Mouse (Mus musculus): Measurements from ENCODE around the gene Slc50a1. TPM values are rescaled to one million over a fixed set of nuclear protein-coding genes. Genes with fewer than 3 reads are reported as not detected.
A peak's percentile ranks its signal among the peaks of the same experiment; 100 is the strongest.

The Slc50a1 gene
- polyA plus RNA-seq, 1 experiment from 2014 or later = 37.5 TPM

DNA sequence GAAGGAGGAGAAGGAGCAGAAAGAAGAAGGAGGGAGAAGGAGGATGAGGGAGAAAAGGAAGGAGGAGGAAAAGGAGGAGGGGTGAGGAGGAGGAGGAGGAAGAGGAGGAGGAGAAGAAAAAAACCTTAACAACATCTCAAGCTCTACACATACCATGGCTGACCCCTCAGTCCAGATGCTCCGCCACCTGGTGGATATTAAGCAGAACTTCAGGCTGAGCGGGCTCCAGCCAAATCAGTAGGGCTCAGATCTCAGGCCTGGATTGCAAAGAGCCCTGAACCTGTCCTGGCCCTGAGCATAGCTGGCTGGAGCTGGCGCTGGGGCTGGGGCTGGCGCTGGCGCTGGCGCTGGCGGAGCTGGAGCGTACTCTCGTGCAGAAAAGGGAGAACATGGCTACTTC is 37.7 kb upstream of the Slc50a1 start:
- Histone ChIP-seq H3K36me3 (replicated peaks) (no peaks in the 10 kb centered on the region), H3K4me3 (no peak overlapping the region), H3K4me1 (0 out of 2 replicates have a peak, but pooled peaks cover 2% of the 10 kb centered on the region), H3K9ac (no peak overlapping the region), H3K27me3 (replicated peaks) (no peaks in the 10 kb centered on the region), H3K9me3 (no peaks in the 10 kb centered on the region), H3K4me2 (no peak overlapping the region), H3K27ac (no peak overlapping the region)
- ATAC-seq (replicated peaks) = peak; percentile 85
- WGBS = 2% methylated on average over 9 of the region's 9 CpGs

DNA sequence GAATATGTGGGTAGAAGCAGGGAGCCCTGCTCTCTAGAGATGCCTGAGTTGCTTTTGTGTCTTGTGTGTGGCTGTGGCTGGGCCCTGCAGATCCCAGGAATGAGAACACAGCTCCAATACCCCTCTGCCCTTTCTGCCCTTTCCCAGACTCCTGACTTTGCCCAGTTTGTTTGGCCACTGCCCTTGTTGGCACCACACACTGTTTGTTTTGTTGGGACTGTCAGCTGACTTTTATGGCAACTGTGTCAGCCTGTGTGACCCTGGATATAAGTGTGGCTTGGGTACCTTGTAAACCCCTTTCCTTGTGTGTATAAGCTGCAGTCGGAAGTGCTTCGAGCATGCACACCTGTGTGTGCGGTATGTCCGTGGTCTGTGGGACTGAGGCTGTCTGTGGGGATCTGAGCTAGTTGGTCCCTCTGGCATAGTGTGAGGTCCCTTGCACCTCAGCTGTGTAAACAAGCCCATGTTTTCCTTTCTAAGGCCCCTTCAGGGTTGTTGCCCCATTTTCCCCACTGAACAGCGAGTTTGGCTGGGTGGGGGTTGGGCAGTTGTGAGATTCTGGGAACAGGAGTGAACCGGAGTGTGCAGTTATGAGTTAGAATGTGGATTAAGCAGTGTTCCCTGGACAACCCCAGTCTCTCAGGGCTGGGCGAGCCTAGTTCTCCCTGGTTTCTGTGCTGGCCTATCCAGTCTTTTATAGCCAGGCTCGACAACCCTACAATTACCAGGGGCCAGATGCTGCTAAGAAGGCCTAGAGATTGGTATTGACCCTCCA is 35.4 kb upstream of the Slc50a1 start:
- no peak overlapping the region for H3K27ac ChIP-seq
- no peak overlapping the region for H3K4me2 ChIP-seq
- no peaks in the 10 kb centered on the region for H3K36me3 ChIP-seq (replicated peaks)
- H3K9ac ChIP-seq = no peak overlapping the region
- 0 out of 2 replicates have a peak, but pooled peaks cover 2% of the 10 kb centered on the region for H3K4me1 ChIP-seq
- no peaks in the 10 kb centered on the region for H3K9me3 ChIP-seq
- WGBS = 81% methylated on average over 8 of the region's 8 CpGs
- H3K27me3 ChIP-seq (replicated peaks) = no peaks in the 10 kb centered on the region
- no peak overlapping the region for H3K4me3 ChIP-seq
- no peak for ATAC-seq (replicated peaks)

DNA sequence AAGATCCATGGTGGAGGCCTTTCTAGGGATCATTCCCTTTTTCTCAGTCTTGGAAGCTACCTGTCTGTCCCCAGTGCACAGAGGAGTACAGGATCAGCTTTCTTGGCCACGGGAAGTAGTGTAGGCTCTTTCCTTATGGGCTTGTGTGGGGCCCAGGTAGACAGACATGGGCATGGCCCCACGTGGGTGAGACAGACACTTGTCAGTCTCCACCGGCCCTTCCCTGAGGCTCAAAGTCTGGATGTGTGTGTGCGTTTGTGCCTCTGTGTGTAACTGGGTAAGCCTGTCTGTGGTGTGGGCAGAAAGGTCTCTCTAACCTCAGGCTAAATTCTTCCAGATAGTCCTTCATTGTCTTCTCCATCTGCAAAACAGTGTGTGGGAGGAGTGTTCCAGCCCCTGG is 34.7 kb upstream of the Slc50a1 start:
- 77% methylated on average over 4 of the region's 4 CpGs for WGBS
- peaks cover 4% of the 10 kb centered on the region; the same call in 1 of the 2 replicates for H3K27me3 ChIP-seq (replicated peaks)
- no peak for ATAC-seq (replicated peaks)
- H3K27ac ChIP-seq = no peak overlapping the region
- H3K9ac ChIP-seq = no peak overlapping the region
- H3K4me3 ChIP-seq = no peak overlapping the region
- H3K9me3 ChIP-seq = no peaks in the 10 kb centered on the region
- H3K4me2 ChIP-seq = no peak overlapping the region
- H3K4me1 ChIP-seq = 0 out of 2 replicates have a peak, but pooled peaks cover 2% of the 10 kb centered on the region
- H3K36me3 ChIP-seq (replicated peaks) = no peaks in the 10 kb centered on the region

DNA sequence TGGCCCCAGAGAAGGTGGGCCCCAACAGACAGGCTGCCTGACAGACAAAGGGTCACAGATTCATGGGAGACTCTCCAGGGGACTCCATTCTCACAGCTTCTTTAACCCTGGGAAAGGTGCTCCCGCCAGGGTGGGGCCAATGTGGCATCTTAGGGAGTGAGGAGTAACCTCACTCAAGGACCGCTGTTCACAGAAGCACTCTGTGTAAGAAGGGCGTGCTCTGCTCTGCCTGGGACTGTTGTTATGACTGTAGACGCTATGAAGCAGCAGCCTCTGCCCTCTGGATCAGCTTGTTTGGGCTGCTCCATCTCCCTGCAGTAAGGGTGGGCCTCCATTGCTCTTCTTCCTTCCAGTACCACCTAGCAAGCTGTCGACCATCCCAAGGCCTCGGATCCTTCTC is 34.1 kb upstream of the Slc50a1 start:
- no peak overlapping the region for H3K4me2 ChIP-seq
- WGBS = 68% methylated on average over 6 of the region's 6 CpGs
- peaks cover 5% of the 10 kb centered on the region; the same call in 1 of the 2 replicates for H3K4me1 ChIP-seq
- no peak overlapping the region for H3K9ac ChIP-seq
- H3K9me3 ChIP-seq = no peaks in the 10 kb centered on the region
- no peak overlapping the region for H3K27ac ChIP-seq
- H3K27me3 ChIP-seq (replicated peaks) = peaks cover 4% of the 10 kb centered on the region; the same call in 1 of the 2 replicates
- no peaks in the 10 kb centered on the region for H3K36me3 ChIP-seq (replicated peaks)
- ATAC-seq (replicated peaks) = no peak
- H3K4me3 ChIP-seq = no peak overlapping the region

- 74% methylated on average over 2 of the region's 2 CpGs for WGBS
- H3K9me3 ChIP-seq = no peaks in the 10 kb centered on the region
- peaks cover 4% of the 10 kb centered on the region; the same call in 1 of the 2 replicates for H3K4me1 ChIP-seq
- no peak overlapping the region for H3K4me3 ChIP-seq
- H3K36me3 ChIP-seq (replicated peaks) = no peaks in the 10 kb centered on the region
- no peak overlapping the region for H3K4me2 ChIP-seq
- no peak overlapping the region for H3K27ac ChIP-seq
- H3K9ac ChIP-seq = no peak overlapping the region
- peaks cover 4% of the 10 kb centered on the region; the same call in 1 of the 2 replicates for H3K27me3 ChIP-seq (replicated peaks)
- no peak for ATAC-seq (replicated peaks)
Measured at GRCm38 (mm10) chr3:89300514-89300913, 30.1 kb upstream of the Slc50a1 start.

- no peak overlapping the region for H3K27ac ChIP-seq
- 52% methylated on average over 1 of the region's 1 CpGs for whole genome bisulfite sequencing
- peaks cover 4% of the 10 kb centered on the region; the same call in 1 of the 2 replicates for H3K4me1 ChIP-seq
- no peak overlapping the region for H3K4me3 ChIP-seq
- peaks cover 4% of the 10 kb centered on the region; the same call in 1 of the 2 replicates for H3K27me3 ChIP-seq (replicated peaks)
- no peaks in the 10 kb centered on the region for H3K36me3 ChIP-seq (replicated peaks)
- ATAC-seq (replicated peaks) = no peak
- H3K9me3 ChIP-seq = no peaks in the 10 kb centered on the region
- H3K9ac ChIP-seq = no peak overlapping the region
- 0 out of 2 replicates have a peak overlapping the region, but pooled peaks have one; percentile 39 for H3K4me2 ChIP-seq
Measured at GRCm38 (mm10) chr3:89300071-89300470, 29.7 kb upstream of the Slc50a1 start.

DNA sequence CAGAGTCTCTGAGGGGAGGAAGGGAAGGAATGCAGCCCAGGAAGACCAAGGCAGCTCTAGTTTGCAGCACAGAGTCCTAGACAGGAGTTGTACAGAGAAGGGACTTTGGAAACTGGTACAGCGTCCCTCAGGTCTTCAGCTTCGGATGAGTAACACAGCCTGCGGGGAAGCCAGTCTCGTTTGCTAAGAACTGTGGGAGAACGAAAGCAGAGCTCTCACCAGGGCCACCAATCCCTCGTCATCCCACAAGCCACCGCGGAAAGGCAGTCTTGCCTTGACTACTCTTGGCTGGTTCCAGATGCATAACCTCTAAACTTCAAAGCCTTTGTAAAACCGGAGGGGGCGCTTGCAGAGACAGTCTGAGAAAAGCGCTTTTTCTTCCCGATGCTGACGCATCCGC is 29.1 kb upstream of the Slc50a1 start:
- Histone ChIP-seq H3K4me2 (peak overlapping the region; percentile 39), H3K27ac (no peak overlapping the region), H3K27me3 (replicated peaks) (peaks cover 4% of the 10 kb centered on the region; the same call in 1 of the 2 replicates), H3K36me3 (replicated peaks) (no peaks in the 10 kb centered on the region), H3K4me1 (peaks cover 4% of the 10 kb centered on the region; the same call in 1 of the 2 replicates), H3K9me3 (no peaks in the 10 kb centered on the region), H3K9ac (no peak overlapping the region), H3K4me3 (0 out of 2 replicates have a peak overlapping the region, but pooled peaks have one; percentile 2)
- ATAC-seq (replicated peaks) = no peak
- 4% methylated on average over 14 of the region's 14 CpGs for WGBS

DNA sequence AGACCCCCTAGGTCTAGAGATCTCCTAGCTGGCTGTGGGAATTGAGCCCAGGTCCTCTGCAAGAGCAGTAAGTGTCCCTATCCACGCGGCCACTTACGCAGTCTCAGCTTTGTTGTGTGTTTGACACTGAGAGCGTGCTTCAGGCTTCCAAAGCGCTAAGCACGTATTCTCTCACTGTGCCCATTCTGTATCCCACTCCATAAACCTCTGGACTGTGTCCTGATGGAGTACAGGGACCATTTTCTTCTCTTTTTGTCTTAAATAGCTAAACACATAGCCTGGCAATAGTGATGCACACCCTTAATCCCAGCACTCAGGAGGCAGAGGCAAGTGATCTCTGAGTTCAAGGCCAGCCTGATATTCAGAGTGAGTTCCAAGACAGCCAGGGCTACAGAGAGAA is 28.5 kb upstream of the Slc50a1 start:
- no peak overlapping the region for H3K9ac ChIP-seq
- no peak overlapping the region for H3K4me2 ChIP-seq
- no peak for ATAC-seq (replicated peaks)
- peaks cover 4% of the 10 kb centered on the region; the same call in 1 of the 2 replicates for H3K4me1 ChIP-seq
- H3K4me3 ChIP-seq = no peak overlapping the region
- no peaks in the 10 kb centered on the region for H3K36me3 ChIP-seq (replicated peaks)
- no peaks in the 10 kb centered on the region for H3K9me3 ChIP-seq
- peaks cover 4% of the 10 kb centered on the region; the same call in 1 of the 2 replicates for H3K27me3 ChIP-seq (replicated peaks)
- no peak overlapping the region for H3K27ac ChIP-seq
- WGBS = 84% methylated on average over 6 of the region's 6 CpGs

GRCm38 (mm10) chr3:89296761-89297396 is 26.5 kb upstream of the Slc50a1 start:
- Histone ChIP-seq H3K36me3 (replicated peaks) (no peaks in the 10 kb centered on the region), H3K27ac (no peak overlapping the region), H3K9ac (no peak overlapping the region), H3K4me2 (no peak overlapping the region), H3K4me3 (no peak overlapping the region), H3K4me1 (peaks cover 4% of the 10 kb centered on the region; the same call in 1 of the 2 replicates), H3K27me3 (replicated peaks) (peaks cover 4% of the 10 kb centered on the region; the same call in 1 of the 2 replicates), H3K9me3 (no peaks in the 10 kb centered on the region)
- 77% methylated on average over 11 of the region's 11 CpGs for WGBS
- no peak for ATAC-seq (replicated peaks)

DNA sequence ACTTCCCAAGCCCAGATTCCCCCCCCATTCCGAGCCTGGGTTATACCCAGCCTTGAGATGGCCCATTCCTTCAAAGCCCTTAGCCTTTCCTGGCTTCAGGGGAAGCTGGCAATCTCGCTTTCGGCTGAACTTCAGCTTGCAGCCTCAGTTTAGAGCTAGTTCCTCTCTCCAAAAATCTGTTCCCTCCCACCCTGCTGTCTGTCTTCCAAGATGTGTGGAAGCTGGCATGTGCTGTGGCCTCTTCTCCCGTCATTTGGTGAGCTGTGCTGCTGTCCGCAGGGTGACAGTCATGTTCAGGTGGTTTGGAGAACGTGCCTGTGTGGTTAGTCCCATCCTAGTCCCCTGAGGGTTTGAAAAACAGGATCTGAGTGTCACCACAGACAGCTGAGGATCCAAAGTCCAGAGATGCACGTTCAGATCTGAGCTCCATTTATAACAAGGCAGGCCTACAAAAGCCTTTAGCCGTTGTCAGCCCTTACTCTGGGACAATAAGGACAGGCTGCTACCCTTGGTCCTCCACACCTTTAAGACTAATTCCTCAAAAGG is 25.4 kb upstream of the Slc50a1 start:
- Histone ChIP-seq H3K4me1 (peaks cover 4% of the 10 kb centered on the region; the same call in 1 of the 2 replicates), H3K27ac (no peak overlapping the region), H3K27me3 (replicated peaks) (peaks cover 4% of the 10 kb centered on the region; the same call in 1 of the 2 replicates), H3K36me3 (replicated peaks) (no peaks in the 10 kb centered on the region), H3K4me3 (no peak overlapping the region), H3K9ac (no peak overlapping the region), H3K4me2 (no peak overlapping the region), H3K9me3 (no peaks in the 10 kb centered on the region)
- WGBS = 85% methylated on average over 8 of the region's 8 CpGs
- ATAC-seq (replicated peaks) = no peak

- Histone ChIP-seq H3K9ac (no peak overlapping the region), H3K9me3 (no peaks in the 10 kb centered on the region), H3K4me3 (no peak overlapping the region), H3K27ac (no peak overlapping the region), H3K36me3 (replicated peaks) (no peaks in the 10 kb centered on the region), H3K4me1 (no peaks in the 10 kb centered on the region), H3K27me3 (replicated peaks) (no peaks in the 10 kb centered on the region), H3K4me2 (no peak overlapping the region)
- ATAC-seq (replicated peaks) = no peak
- 82% methylated on average over 5 of the region's 5 CpGs for WGBS
Measured at GRCm38 (mm10) chr3:89294195-89294594, 23.8 kb upstream of the Slc50a1 start.

DNA sequence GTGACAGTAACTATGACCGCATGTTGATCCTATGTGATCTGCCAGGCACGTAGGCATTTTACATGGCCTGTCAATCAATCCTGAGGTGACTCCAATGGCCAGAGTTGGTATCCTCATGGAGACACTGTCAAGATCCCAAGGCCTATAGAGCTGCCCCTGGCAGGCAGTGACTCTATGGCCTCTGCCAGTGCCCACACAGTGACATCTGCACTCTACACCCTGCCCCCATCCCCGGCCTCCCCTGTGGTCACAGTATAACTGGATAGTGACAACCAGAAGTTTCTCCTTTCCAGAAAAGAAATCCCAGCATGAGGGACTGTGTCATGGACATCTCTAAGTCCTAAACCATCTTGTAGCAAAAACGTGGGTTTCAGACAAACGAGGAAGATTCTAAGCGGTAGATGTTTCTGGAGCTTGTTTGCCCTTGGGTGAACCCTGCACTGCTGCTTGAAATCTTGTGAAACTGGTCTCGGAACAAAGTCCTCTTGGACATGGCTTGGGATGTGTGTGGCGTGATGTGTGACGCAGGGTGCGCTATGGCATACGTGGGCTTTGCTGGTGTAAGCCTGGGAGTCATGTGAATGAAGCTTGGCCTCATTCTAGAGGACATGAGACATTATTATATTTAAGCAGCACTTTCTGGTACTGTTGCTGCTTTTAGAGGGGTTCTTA is 23.0 kb upstream of the Slc50a1 start:
- no peak overlapping the region for H3K4me2 ChIP-seq
- ATAC-seq (replicated peaks) = no peak
- no peaks in the 10 kb centered on the region for H3K36me3 ChIP-seq (replicated peaks)
- no peak overlapping the region for H3K9ac ChIP-seq
- H3K27me3 ChIP-seq (replicated peaks) = no peaks in the 10 kb centered on the region
- H3K4me3 ChIP-seq = no peak overlapping the region
- no peaks in the 10 kb centered on the region for H3K9me3 ChIP-seq
- H3K4me1 ChIP-seq = no peaks in the 10 kb centered on the region
- no peak overlapping the region for H3K27ac ChIP-seq
- WGBS = 91% methylated on average over 11 of the region's 11 CpGs
